Mouse (Mus musculus) inflammation-experienced regulatory T-cells, adult 16 weeks (primary cell): Measurements from ENCODE around the gene Actg1. TPM values are rescaled to one million over a fixed set of nuclear protein-coding genes. Genes with fewer than 3 reads are reported as not detected.

Experiments
- polyA plus RNA-seq: library from polyadenylated mRNA; unstranded; fragments of 100-300 nt; shearing (Covaris generic); gene quantifications from one replicate; pipeline ENCODE4 v1.2.1, GENCODE M21; 2017

The Actg1 gene
- polyA plus RNA-seq, result 2,711 TPM

DNA sequence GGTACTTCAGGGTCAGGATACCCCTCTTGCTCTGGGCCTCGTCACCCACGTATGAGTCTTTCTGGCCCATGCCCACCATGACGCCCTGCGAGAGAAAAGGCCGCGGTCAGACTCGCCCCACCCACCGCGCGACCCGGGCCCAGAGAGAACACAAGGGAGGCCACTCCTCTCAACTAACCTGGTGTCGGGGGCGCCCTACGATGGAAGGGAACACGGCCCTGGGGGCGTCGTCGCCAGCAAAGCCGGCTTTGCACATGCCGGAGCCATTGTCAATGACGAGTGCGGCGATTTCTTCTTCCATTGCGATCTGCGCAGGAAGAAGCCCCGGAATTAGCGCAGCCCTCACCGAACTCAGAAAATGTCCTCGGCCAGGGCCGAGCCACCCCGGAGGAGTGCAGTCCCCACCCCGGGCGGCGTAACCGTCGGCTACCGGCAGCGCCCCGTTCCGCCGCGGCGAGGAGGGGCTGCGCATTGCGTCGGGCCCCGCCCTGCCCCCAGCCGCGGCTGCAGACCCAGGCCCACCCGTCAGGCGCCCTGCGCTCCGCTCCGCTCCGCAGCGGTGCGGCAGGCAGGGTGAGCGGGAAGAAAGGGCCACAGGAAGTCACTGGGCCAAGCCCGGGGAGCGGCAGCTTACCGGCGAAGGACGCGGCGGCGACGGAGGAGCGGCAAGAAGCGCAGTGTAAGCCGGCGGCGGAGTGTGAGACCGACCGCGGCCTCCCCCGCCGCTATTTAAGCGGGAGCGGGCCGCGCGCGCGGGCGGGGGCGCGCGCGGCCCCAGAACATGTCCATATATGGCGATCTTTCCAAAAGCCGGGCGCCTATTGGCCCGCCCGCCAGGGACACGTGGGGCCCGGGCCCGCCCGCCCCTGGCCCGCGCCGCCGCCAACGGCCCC lies at the start of gene Actg1:
Gene Actg1, minus strand, starts transcription at position 752 of the 893 bp plus-strand sequence.

GRCm38 (mm10) chr11:120378611-120379540 lies 30.5 kb upstream of the Actg1 start, which contains the start of gene Faap100:
Gene Faap100, minus strand, starts transcription at chr11:120378764.

DNA sequence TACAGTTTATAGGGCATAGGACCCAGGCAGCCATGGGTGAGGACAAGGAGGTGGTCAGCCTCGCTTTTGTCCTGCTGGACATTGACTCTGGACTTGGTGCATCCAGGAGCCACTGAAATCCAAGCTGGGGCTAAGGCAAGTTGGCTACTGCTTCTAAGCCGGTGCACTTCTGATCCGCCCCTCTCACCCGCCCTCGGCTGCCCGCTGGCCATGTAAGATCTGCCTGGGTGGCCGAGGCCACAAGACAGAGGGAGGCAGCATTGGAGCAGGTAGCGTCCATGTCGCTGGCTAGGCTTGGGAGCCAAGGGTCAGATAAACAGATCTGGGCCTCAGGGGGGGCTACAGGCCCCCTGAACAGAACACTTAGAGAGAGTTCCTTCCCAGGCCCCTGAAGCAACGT lies 13.0 kb upstream of the Actg1 start, which contains the start of gene Fscn2:
Gene Fscn2, plus strand, starts transcription at position 240 of the 400 bp plus-strand sequence.

Other genes with a start within 250 kb of the Actg1 start
- 33.5 TPM for gene Tepsin, start 249.8 kb downstream of the Actg1 start, polyA plus RNA-seq
- 100.0 TPM for gene Ndufaf8, start 249.6 kb downstream of the Actg1 start, polyA plus RNA-seq
- gene Slc38a10, start 197.2 kb downstream of the Actg1 start, polyA plus RNA-seq, result 160 TPM
- not detected for gene Bahcc1, start 115.6 kb downstream of the Actg1 start, polyA plus RNA-seq
- gene Fscn2, start 13.0 kb upstream of the Actg1 start, polyA plus RNA-seq, result not detected
- 32.1 TPM for gene Faap100, start 30.2 kb upstream of the Actg1 start, polyA plus RNA-seq
- gene Nploc4, start 89.2 kb upstream of the Actg1 start, polyA plus RNA-seq, result 13.7 TPM
- not detected for gene Tspan10, start 94.1 kb upstream of the Actg1 start, polyA plus RNA-seq
- gene Pde6g, start 105.0 kb upstream of the Actg1 start, polyA plus RNA-seq, result 0.68 TPM
- gene Oxld1, start 109.5 kb upstream of the Actg1 start, polyA plus RNA-seq, result 11.5 TPM
- 55.1 TPM for gene Ccdc137, start 109.6 kb upstream of the Actg1 start, polyA plus RNA-seq
- 47.8 TPM for gene Arl16, start 119.1 kb upstream of the Actg1 start, polyA plus RNA-seq
- gene Mrpl12, start 136.1 kb upstream of the Actg1 start, polyA plus RNA-seq, result 76.5 TPM
- 15.4 TPM for gene Slc25a10, start 143.3 kb upstream of the Actg1 start, polyA plus RNA-seq
- gene Gcgr, start 182.2 kb upstream of the Actg1 start, polyA plus RNA-seq, result not detected
- 124 TPM for gene Mcrip1, start 201.2 kb upstream of the Actg1 start, polyA plus RNA-seq
- gene Ppp1r27, start 202.6 kb upstream of the Actg1 start, polyA plus RNA-seq, result not detected
- 279 TPM for gene P4hb, start 224.7 kb upstream of the Actg1 start, polyA plus RNA-seq
- 896 TPM for gene Arhgdia, start 233.1 kb upstream of the Actg1 start, polyA plus RNA-seq
- gene Alyref, start 249.8 kb upstream of the Actg1 start, polyA plus RNA-seq, result 6.6 TPM
- 129 TPM for gene Anapc11, start 249.9 kb upstream of the Actg1 start, polyA plus RNA-seq